12 mouse cellular contexts compared by ENCODE assay signal in the genomic region with DNA sequence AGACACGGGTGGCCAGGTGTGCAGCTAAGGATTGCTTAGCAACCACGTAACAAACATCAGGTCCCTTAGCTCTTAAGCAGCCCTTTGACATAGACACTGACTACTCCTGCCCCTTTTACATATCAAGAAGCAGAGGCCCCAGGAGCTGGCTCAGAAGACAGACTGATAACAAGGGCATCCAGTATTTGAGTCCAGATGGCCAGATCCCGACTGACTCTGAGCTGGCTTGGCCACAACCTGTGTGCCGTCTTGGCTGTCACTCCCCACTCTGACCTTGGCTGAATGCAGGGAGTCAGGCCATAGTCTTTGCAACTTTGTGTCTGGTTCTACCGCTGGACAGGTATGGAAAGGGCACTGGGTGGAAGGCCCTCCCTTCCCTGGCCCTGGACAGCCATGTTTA. TPM values are rescaled to one million over a fixed set of nuclear protein-coding genes. Genes with fewer than 3 reads are reported as not detected.
DNase-seq lines count a peak whose midpoint lies in the region; ATAC-seq lines count a peak whose summit lies in the region.
"Had no signal": no experiment of that assay in that cellular context is flagged by ENCODE, and none has a peak within 500 bp of the region (broad histone marks: within the 10 kb centered on the region; RNA-seq: fewer than 3 reads in every experiment).

No protein-coding gene starts in this region.

- no peak for DNase-seq in cerebellum, postnatal 4 days (ENCODE audit: low spot score in 2 of 2)
- DNase-seq in spleen, postnatal 4 days (ENCODE audit: low spot score in 2 of 2): peak; percentile 33 to 73
- DNase-seq in spleen, adult 12 weeks (ENCODE audit: low spot score): no peak
- peak; percentile 40 to 47 for DNase-seq in cerebellum, postnatal 36 days
- DNase-seq in testis, postnatal 14 days (ENCODE audit: low spot score): peak; percentile 79
- DNase-seq in frontal cortex, adult 2 months (ENCODE audit: extremely low spot score in 1 of 2, low spot score in 1 of 2): no peak
- no peak for DNase-seq in left cerebral cortex, adult 9 months (ENCODE audit: low spot score in 2 of 2)
- DNase-seq: layer of hippocampus, postnatal 36 days; right cerebral cortex, postnatal 25 days; thymus, postnatal 14 days had no signal

- peak; percentile 42 for ATAC-seq in cerebellum, adult (ENCODE audit: insufficient number of reproducible peaks, low FRiP score, low TSS enrichment)
- ATAC-seq: hindbrain, embryonic 16.5 days had no signal

RNA-seq across cellular contexts. Expression of a gene that starts 34.7 kb away (rescaled TPM):
- 24.4 and 25.4 TPM in 2 replicates for polyA plus RNA-seq in frontal cortex, adult 2 months (2012; rRNA removed)

RNA-seq across cellular contexts. Expression of a gene that starts 45.5 kb away (rescaled TPM):
- 55.5 and 62.7 TPM in 2 replicates for polyA plus RNA-seq in frontal cortex, adult 2 months (2012; rRNA removed)

RNA-seq across cellular contexts. Expression of a gene that starts 51.8 kb away (rescaled TPM):
- 78.2 and 80.0 TPM in 2 replicates for polyA plus RNA-seq in frontal cortex, adult 2 months (2012; rRNA removed)

Comparison
In these comparisons a context has a peak if more than half of its experiments do, and no peak if none do; other contexts are left out.
1. DNase-seq: peak in spleen, postnatal 4 days (2 of 2), cerebellum, postnatal 36 days (2 of 2) and testis, postnatal 14 days (single experiment); none in cerebellum, postnatal 4 days (0 of 2), spleen, adult 12 weeks (single experiment), frontal cortex, adult 2 months (0 of 2) and left cerebral cortex, adult 9 months (0 of 2).